Mouse (Mus musculus): ENCODE measurements at regions not wholly inside any gene's neighbourhood (a gene's known extent, or its start where the extent isn't known, plus 50 kb on each side); places are given as distances from the start of the nearest gene placed in this dataset.
A peak's percentile ranks its signal among the peaks of the same experiment; 100 is the strongest.

GRCm38 (mm10) chr1:169027241-169027640 lies 504.0 kb downstream of the Nuf2 start:
- no peak overlapping the region for H3K4me2 ChIP-seq (ENCODE audit: low read length)
- ATAC-seq, result no peak
- no peak overlapping the region for H3K4me3 ChIP-seq (ENCODE audit: low read length)
- no peak overlapping the region for H3K27ac ChIP-seq (ENCODE audit: low read depth, low read length)
- no peaks in the 10 kb centered on the region for H3K9me3 ChIP-seq (ENCODE audit: control insufficient read depth, low read length)
- H3K36me3 ChIP-seq (ENCODE audit: control insufficient read depth, insufficient read depth, low read length), result no peaks in the 10 kb centered on the region
- H3K4me1 ChIP-seq (ENCODE audit: control insufficient read depth, insufficient read depth, low read depth, low read length), result no peaks in the 10 kb centered on the region
- no peak overlapping the region for H3K9ac ChIP-seq (ENCODE audit: low read depth, low read length)
- no peaks in the 10 kb centered on the region for H3K27me3 ChIP-seq (replicated peaks; ENCODE audit: control insufficient read depth, insufficient read depth, low read length)
- 91% methylated on average over 3 of the region's 3 CpGs for WGBS

DNA sequence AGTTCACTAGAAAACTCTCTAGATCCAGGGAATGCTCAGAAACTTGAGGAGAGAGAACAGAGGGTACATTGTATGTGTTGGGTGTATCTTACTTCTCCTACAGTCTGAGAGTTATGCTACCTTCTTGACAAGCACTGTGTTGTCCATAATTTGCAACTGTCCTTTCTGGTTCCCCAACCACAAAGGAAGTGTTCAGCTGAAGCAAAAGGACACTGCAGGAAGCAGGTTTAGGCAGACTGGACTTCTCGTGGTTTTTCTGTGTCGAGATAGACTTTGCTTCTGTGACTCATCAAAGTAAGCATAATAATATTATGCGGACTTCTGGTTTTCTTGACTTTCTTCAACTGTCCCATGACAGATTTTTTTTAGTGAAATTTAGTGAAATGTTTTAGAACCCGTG lies 506.7 kb downstream of the Nuf2 start:
- WGBS, result 89% methylated on average over 4 of the region's 4 CpGs
- H3K9ac ChIP-seq (ENCODE audit: low read depth, low read length), result no peak overlapping the region
- H3K4me3 ChIP-seq (ENCODE audit: low read length), result no peak overlapping the region
- H3K9me3 ChIP-seq (ENCODE audit: control insufficient read depth, low read length), result no peaks in the 10 kb centered on the region
- no peaks in the 10 kb centered on the region for H3K4me1 ChIP-seq (ENCODE audit: control insufficient read depth, insufficient read depth, low read depth, low read length)
- no peaks in the 10 kb centered on the region for H3K27me3 ChIP-seq (replicated peaks; ENCODE audit: control insufficient read depth, insufficient read depth, low read length)
- no peak overlapping the region for H3K27ac ChIP-seq (ENCODE audit: low read depth, low read length)
- no peak for ATAC-seq
- H3K36me3 ChIP-seq (ENCODE audit: control insufficient read depth, insufficient read depth, low read length), result no peaks in the 10 kb centered on the region
- no peak overlapping the region for H3K4me2 ChIP-seq (ENCODE audit: low read length)

GRCm38 (mm10) chr1:168991506-168992244 lies 539.6 kb downstream of the Nuf2 start:
- no peaks in the 10 kb centered on the region for H3K27me3 ChIP-seq (replicated peaks; ENCODE audit: control insufficient read depth, insufficient read depth, low read length)
- no peaks in the 10 kb centered on the region for H3K36me3 ChIP-seq (ENCODE audit: control insufficient read depth, insufficient read depth, low read length)
- H3K27ac ChIP-seq (ENCODE audit: low read depth, low read length), result peak overlapping the region; percentile 70
- 51% methylated on average over 14 of the region's 14 CpGs for WGBS
- H3K4me2 ChIP-seq (ENCODE audit: low read length), result no peak overlapping the region
- peak; percentile 40; the same call in 1 of the 2 replicates for ATAC-seq
- H3K4me1 ChIP-seq (ENCODE audit: control insufficient read depth, insufficient read depth, low read depth, low read length), result no peaks in the 10 kb centered on the region
- no peak overlapping the region for H3K9ac ChIP-seq (ENCODE audit: low read depth, low read length)
- H3K4me3 ChIP-seq (ENCODE audit: low read length), result no peak overlapping the region
- H3K9me3 ChIP-seq (ENCODE audit: control insufficient read depth, low read length), result no peaks in the 10 kb centered on the region

DNA sequence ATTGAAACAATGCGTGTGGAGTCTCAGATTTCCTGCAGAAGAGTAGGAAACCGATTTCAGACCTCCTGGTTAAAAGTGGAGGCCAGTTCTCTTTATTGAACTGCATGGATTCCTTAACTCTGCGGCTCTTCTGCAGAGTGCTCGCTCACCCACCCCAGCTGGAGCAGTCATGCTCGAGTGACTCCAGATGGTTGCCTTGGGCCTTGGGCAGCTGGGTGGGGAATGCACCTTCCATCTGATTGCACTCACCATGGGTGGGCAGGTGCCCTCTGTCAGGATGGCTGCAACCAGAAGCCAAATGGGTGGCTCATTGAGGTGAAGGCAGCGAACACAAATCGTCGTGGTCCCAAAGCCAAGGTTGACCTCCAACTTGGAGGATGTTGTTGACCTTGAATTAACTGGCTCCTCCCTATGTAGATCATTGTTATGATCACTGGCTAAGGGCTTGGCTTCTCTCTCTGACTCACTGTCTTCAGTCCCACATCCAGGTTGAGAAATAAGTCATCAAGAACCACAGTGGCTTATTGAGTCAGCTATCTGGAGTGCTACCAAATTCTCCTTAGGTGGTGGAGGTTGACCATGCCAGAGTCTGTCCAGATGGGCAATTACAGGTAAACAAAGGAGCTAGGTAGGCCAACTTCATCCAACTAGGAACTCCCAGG lies 543.1 kb upstream of the Pbx1 start:
- WGBS, result 83% methylated on average over 8 of the region's 8 CpGs
- H3K4me3 ChIP-seq (ENCODE audit: low read length), result no peak overlapping the region
- no peak overlapping the region for H3K9ac ChIP-seq (ENCODE audit: low read depth, low read length)
- H3K9me3 ChIP-seq (ENCODE audit: control insufficient read depth, low read length), result no peaks in the 10 kb centered on the region
- peak; percentile 67; the same call in 1 of the 2 replicates for ATAC-seq
- H3K36me3 ChIP-seq (ENCODE audit: control insufficient read depth, insufficient read depth, low read length), result no peaks in the 10 kb centered on the region
- no peaks in the 10 kb centered on the region for H3K4me1 ChIP-seq (ENCODE audit: control insufficient read depth, insufficient read depth, low read depth, low read length)
- no peaks in the 10 kb centered on the region for H3K27me3 ChIP-seq (replicated peaks; ENCODE audit: control insufficient read depth, insufficient read depth, low read length)
- H3K27ac ChIP-seq (ENCODE audit: low read depth, low read length), result no peak overlapping the region
- H3K4me2 ChIP-seq (ENCODE audit: low read length), result no peak overlapping the region

- 22% methylated on average over 5 of the region's 5 CpGs for WGBS
- ATAC-seq, result no peak
- Histone ChIP-seq H3K27me3 (replicated peaks; ENCODE audit: control insufficient read depth, insufficient read depth, low read length) (no peaks in the 10 kb centered on the region), H3K27ac (ENCODE audit: low read depth, low read length) (no peak overlapping the region), H3K4me1 (ENCODE audit: control insufficient read depth, insufficient read depth, low read depth, low read length) (peaks cover 3% of the 10 kb centered on the region), H3K9me3 (ENCODE audit: control insufficient read depth, low read length) (no peaks in the 10 kb centered on the region), H3K9ac (ENCODE audit: low read depth, low read length) (no peak overlapping the region), H3K4me3 (ENCODE audit: low read length) (no peak overlapping the region), H3K4me2 (ENCODE audit: low read length) (no peak overlapping the region), H3K36me3 (ENCODE audit: control insufficient read depth, insufficient read depth, low read length) (no peaks in the 10 kb centered on the region)
These were observed 537.3 kb upstream of the Pbx1 start for GRCm38 (mm10) chr1:168969402-168969801.

- Histone ChIP-seq H3K4me3 (ENCODE audit: low read length) (no peak overlapping the region), H3K4me2 (ENCODE audit: low read length) (no peak overlapping the region), H3K9me3 (ENCODE audit: control insufficient read depth, low read length) (no peaks in the 10 kb centered on the region), H3K4me1 (ENCODE audit: control insufficient read depth, insufficient read depth, low read depth, low read length) (peaks cover 4% of the 10 kb centered on the region), H3K27ac (ENCODE audit: low read depth, low read length) (no peak overlapping the region), H3K27me3 (replicated peaks; ENCODE audit: control insufficient read depth, insufficient read depth, low read length) (no peaks in the 10 kb centered on the region), H3K36me3 (ENCODE audit: control insufficient read depth, insufficient read depth, low read length) (no peaks in the 10 kb centered on the region), H3K9ac (ENCODE audit: low read depth, low read length) (no peak overlapping the region)
- ATAC-seq, result no peak
- 85% methylated on average over 2 of the region's 2 CpGs for WGBS
These were observed 535.3 kb upstream of the Pbx1 start for GRCm38 (mm10) chr1:168967334-168967733.

GRCm38 (mm10) chr1:168964467-168964904 lies 532.4 kb upstream of the Pbx1 start:
- H3K9ac ChIP-seq (ENCODE audit: low read depth, low read length), result no peak overlapping the region
- no peaks in the 10 kb centered on the region for H3K27me3 ChIP-seq (replicated peaks; ENCODE audit: control insufficient read depth, insufficient read depth, low read length)
- peak; percentile 65; the same call in 1 of the 2 replicates for ATAC-seq
- H3K9me3 ChIP-seq (ENCODE audit: control insufficient read depth, low read length), result no peaks in the 10 kb centered on the region
- H3K4me3 ChIP-seq (ENCODE audit: low read length), result no peak overlapping the region
- H3K4me2 ChIP-seq (ENCODE audit: low read length), result no peak overlapping the region
- H3K27ac ChIP-seq (ENCODE audit: low read depth, low read length), result no peak overlapping the region
- peaks cover 4% of the 10 kb centered on the region for H3K4me1 ChIP-seq (ENCODE audit: control insufficient read depth, insufficient read depth, low read depth, low read length)
- no peaks in the 10 kb centered on the region for H3K36me3 ChIP-seq (ENCODE audit: control insufficient read depth, insufficient read depth, low read length)
- WGBS, result 17% methylated on average over 6 of the region's 6 CpGs

GRCm38 (mm10) chr1:168950947-168951346 lies 518.9 kb upstream of the Pbx1 start:
- no peak overlapping the region for H3K4me2 ChIP-seq (ENCODE audit: low read length)
- peaks cover 3% of the 10 kb centered on the region; the same call in 1 of the 2 replicates for H3K9me3 ChIP-seq (ENCODE audit: control insufficient read depth, low read length)
- H3K4me1 ChIP-seq (ENCODE audit: control insufficient read depth, insufficient read depth, low read depth, low read length), result no peaks in the 10 kb centered on the region
- H3K9ac ChIP-seq (ENCODE audit: low read depth, low read length), result no peak overlapping the region
- no peaks in the 10 kb centered on the region for H3K36me3 ChIP-seq (ENCODE audit: control insufficient read depth, insufficient read depth, low read length)
- H3K27me3 ChIP-seq (replicated peaks; ENCODE audit: control insufficient read depth, insufficient read depth, low read length), result no peaks in the 10 kb centered on the region
- no peak overlapping the region for H3K4me3 ChIP-seq (ENCODE audit: low read length)
- H3K27ac ChIP-seq (ENCODE audit: low read depth, low read length), result no peak overlapping the region
- ATAC-seq, result no peak

- Histone ChIP-seq H3K4me3 (ENCODE audit: low read length) (no peak overlapping the region), H3K36me3 (ENCODE audit: control insufficient read depth, insufficient read depth, low read length) (no peaks in the 10 kb centered on the region), H3K4me1 (ENCODE audit: control insufficient read depth, insufficient read depth, low read depth, low read length) (no peaks in the 10 kb centered on the region), H3K27me3 (replicated peaks; ENCODE audit: control insufficient read depth, insufficient read depth, low read length) (no peaks in the 10 kb centered on the region), H3K4me2 (ENCODE audit: low read length) (no peak overlapping the region), H3K9me3 (ENCODE audit: control insufficient read depth, low read length) (no peaks in the 10 kb centered on the region), H3K27ac (ENCODE audit: low read depth, low read length) (no peak overlapping the region), H3K9ac (ENCODE audit: low read depth, low read length) (no peak overlapping the region)
- ATAC-seq, result 0 out of 2 replicates have a peak, but pooled peaks have one; percentile 52
- WGBS, result 30% methylated on average over 5 of the region's 5 CpGs
These were observed 492.2 kb upstream of the Pbx1 start for GRCm38 (mm10) chr1:168924100-168924815.

Measured in hindbrain, embryonic 16.5 days (tissue).